Mouse (Mus musculus): ENCODE data around the gene Sdf2l1.
"Not testable (repeated sequence)": the region's sequence is repeated elsewhere in the genome, so short reads cannot be mapped to it uniquely, and the experiment has no call there.

The Sdf2l1 gene

GRCm38 (mm10) chr16:17132089-17132905 lies at the start of gene Sdf2l1:
Sdf2l1 (minus strand) TSS chr16:17132383.
- DNase-seq (ENCODE audit: low spot score in 2 of 2): peak; percentile 94 to 99

- peak in 1 of 2 experiments; percentile 19 for DNase-seq (ENCODE audit: low spot score in 2 of 2)
These were observed 49.2 kb upstream of the Sdf2l1 start for GRCm38 (mm10) chr16:17181382-17181781.

GRCm38 (mm10) chr16:17179706-17180105 lies 47.5 kb upstream of the Sdf2l1 start:
- no peak for DNase-seq (ENCODE audit: low spot score in 2 of 2)

GRCm38 (mm10) chr16:17177623-17178170 lies 45.5 kb upstream of the Sdf2l1 start:
- no peak for DNase-seq (ENCODE audit: low spot score in 2 of 2)

- no peak for DNase-seq (ENCODE audit: low spot score in 2 of 2)
These were observed 43.6 kb upstream of the Sdf2l1 start for GRCm38 (mm10) chr16:17175765-17176164.

GRCm38 (mm10) chr16:17168049-17168448 lies 35.9 kb upstream of the Sdf2l1 start:
- no peak for DNase-seq (ENCODE audit: low spot score in 2 of 2)

- DNase-seq (ENCODE audit: low spot score in 2 of 2): no peak
These were observed 35.0 kb upstream of the Sdf2l1 start for GRCm38 (mm10) chr16:17167179-17167578.

GRCm38 (mm10) chr16:17165478-17165877 lies 33.3 kb upstream of the Sdf2l1 start:
- not testable (repeated sequence) for DNase-seq (ENCODE audit: low spot score in 2 of 2)

GRCm38 (mm10) chr16:17154346-17154745 lies 22.2 kb upstream of the Sdf2l1 start:
- no peak for DNase-seq (ENCODE audit: low spot score in 2 of 2)

GRCm38 (mm10) chr16:17151874-17152273 lies 19.7 kb upstream of the Sdf2l1 start:
- DNase-seq (ENCODE audit: low spot score in 2 of 2): no peak

- DNase-seq (ENCODE audit: low spot score in 2 of 2): no peak
These were observed 18.5 kb upstream of the Sdf2l1 start for GRCm38 (mm10) chr16:17150520-17151258.

GRCm38 (mm10) chr16:17148084-17148483 lies 15.9 kb upstream of the Sdf2l1 start:
- no peak for DNase-seq (ENCODE audit: low spot score in 2 of 2)

- DNase-seq (ENCODE audit: low spot score in 2 of 2): no peak
These were observed 15.3 kb upstream of the Sdf2l1 start for GRCm38 (mm10) chr16:17147391-17147929.

- peak; percentile 57 to 80 for DNase-seq (ENCODE audit: low spot score in 2 of 2)
These were observed 14.6 kb upstream of the Sdf2l1 start, which contains the start of gene Ccdc116 for GRCm38 (mm10) chr16:17146772-17147235. Ccdc116 (minus strand) TSS chr16:17147229.

- DNase-seq (ENCODE audit: low spot score in 2 of 2): no peak
These were observed 12.2 kb upstream of the Sdf2l1 start, which contains the start of gene Ydjc for GRCm38 (mm10) chr16:17144339-17144738. Ydjc (plus strand) TSS chr16:17144621.

GRCm38 (mm10) chr16:17137355-17137754 lies 5.2 kb upstream of the Sdf2l1 start:
- DNase-seq (ENCODE audit: low spot score in 2 of 2): no peak

- no peak for DNase-seq (ENCODE audit: low spot score in 2 of 2)
These were observed 670 bp upstream of the Sdf2l1 start for GRCm38 (mm10) chr16:17132906-17133200.

- DNase-seq (ENCODE audit: low spot score in 2 of 2): no peak
These were observed 743 bp downstream of the Sdf2l1 start for GRCm38 (mm10) chr16:17131191-17132088.

GRCm38 (mm10) chr16:17127292-17127691 lies 4.9 kb downstream of the Sdf2l1 start:
- DNase-seq (ENCODE audit: low spot score in 2 of 2): no peak

GRCm38 (mm10) chr16:17124871-17125520 lies 7.2 kb downstream of the Sdf2l1 start, which contains the start of gene 2610318N02Rik:
2610318N02Rik (minus strand) TSS chr16:17125167.
- peak in 1 of 2 experiments; percentile 74 for DNase-seq (ENCODE audit: low spot score in 2 of 2)

Measured in left cerebral cortex, adult 9 months (tissue).